Mouse (Mus musculus): ENCODE data around the gene Slc35b1. TPM values are rescaled to one million over a fixed set of nuclear protein-coding genes. Genes with fewer than 3 reads are reported as not detected.

The Slc35b1 gene
- total and polyA plus RNA-seq, 3 experiments = 47.0 to 125 (median 75.1) TPM

DNA sequence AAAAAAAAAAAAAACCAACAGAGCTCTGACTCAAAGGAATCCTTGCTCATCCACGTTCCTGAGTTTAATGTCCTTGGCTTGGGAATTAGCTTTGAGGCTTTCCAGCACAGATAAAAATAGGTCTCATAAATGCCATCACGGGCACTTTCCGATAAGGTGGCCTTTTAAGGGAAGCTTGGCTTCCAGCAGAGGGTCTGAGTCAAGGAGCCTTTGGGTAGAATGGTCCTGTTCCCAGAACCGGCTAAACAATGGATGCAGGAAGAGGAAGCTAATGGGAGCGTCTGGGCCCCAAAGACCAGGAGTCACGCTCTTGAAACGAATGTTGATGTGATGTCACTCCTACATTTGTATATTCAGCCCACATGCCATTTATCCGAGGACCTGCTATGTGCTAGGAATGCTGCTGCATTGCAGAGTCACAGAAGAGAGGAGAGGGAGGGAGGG lies 18.2 kb downstream of the Slc35b1 start:
- Histone ChIP-seq H3K9me3 (replicated peaks; ENCODE audit: low read length) (no peaks in the 10 kb centered on the region), H3K4me3 (replicated peaks in 1 of 3; ENCODE audit: low read depth in 2 of 3, low read length in 2 of 3, poor library complexity in 1 of 3) (no peak overlapping the region), H3K9ac (ENCODE audit: insufficient read depth, low read depth) (no peak overlapping the region), H3K36me3 (replicated peaks in 1 of 2; ENCODE audit: control insufficient read depth in 1 of 2, insufficient read depth in 1 of 2, low read length in 1 of 2) (no peaks in the 10 kb centered on the region), H3K27me3 (replicated peaks) (peaks cover 46% of the 10 kb centered on the region), H3K79me2 (replicated peaks; ENCODE audit: control insufficient read depth, extremely low read depth, insufficient read depth, poor library complexity, severe bottlenecking) (no peaks in the 10 kb centered on the region), H3K27ac (ENCODE audit: insufficient read depth, low read depth) (no peak overlapping the region), H3K4me2 (ENCODE audit: insufficient read depth, low read depth, poor library complexity, severe bottlenecking) (no peak overlapping the region), H3K4me1 (ENCODE audit: control insufficient read depth in 1 of 2, insufficient read depth in 2 of 2) (peaks cover 6 to 8% of the 10 kb centered on the region in 2 experiments)
- dilution Hi-C loops (cut with MboI; ENCODE audit: extremely low pct_ligation_motif_present, extremely low pct_unique_long_range_greater_than_20kb, low sequenced_read_pairs) (no loop called here), in situ Hi-C loops (cut with MboI; ENCODE audit: low pct_ligation_motif_present, low pct_unique_long_range_greater_than_20kb, low sequenced_read_pairs) (no loop called here)
- no peak for DNase-seq (ENCODE audit: extremely low read depth)
- no peak for TF ChIP-seq JUND (conservative IDR thresholded peaks at IDR 0.05; ENCODE audit: low read depth, low read length)
- TF ChIP-seq ZNF384 (IDR thresholded peaks at IDR 0.05; ENCODE audit: low read depth, low read length) = peak; percentile 34; the same call in 1 of the 2 replicates
- TF ChIP-seq SMC3 (IDR thresholded peaks at IDR 0.05; ENCODE audit: low read depth, low read length) = no peak
- no peak for TF ChIP-seq E2F4 (IDR thresholded peaks at IDR 0.05; ENCODE audit: insufficient replicate concordance, low read depth, low read length)

DNA sequence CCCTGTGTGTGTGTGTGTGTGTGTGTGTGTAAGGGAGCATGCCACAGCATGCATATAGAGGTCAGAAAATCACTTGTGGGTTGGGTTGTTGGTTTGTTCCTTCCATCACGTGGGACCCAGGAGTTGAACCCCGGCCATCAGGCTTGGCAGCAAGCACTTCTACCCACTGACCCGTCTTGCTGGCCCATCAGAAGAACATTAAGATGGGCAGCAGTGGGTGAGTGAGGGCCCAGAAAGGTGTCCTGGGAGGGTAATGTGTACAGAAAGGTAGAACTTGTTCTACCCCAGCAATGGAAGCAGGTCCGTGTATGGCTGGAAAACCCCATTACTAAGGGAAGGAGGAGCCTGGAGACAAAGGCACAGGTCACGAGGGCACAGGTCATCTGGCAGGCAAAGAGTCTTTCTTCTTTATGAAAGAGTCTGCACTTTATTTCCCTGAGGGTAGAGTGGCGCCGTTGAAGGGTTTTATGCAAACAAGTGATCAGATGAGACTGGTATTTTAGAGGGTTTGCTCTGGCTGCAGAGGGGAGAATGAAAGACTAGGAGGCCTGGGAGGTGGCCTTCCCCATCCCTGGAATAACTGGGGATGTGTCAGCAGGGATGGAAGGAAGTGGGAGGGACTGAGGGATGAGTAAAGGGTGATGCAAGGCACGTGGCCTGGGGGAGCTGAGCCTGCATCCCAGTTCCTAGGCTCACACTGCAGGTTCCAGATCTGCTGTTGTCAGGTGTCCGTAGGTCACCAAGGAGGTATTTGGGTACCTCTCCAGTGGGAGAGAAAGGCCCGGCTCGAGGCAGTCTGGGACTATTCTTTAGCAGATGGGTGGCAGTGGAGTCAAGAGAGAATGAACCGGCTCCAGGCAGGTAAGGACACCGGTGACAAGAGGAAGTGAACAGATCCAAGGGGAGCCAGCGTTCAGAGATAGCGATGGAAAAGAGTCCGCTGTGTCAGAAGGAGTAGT lies 19.2 kb downstream of the Slc35b1 start:
- peak; percentile 20; the same call in 1 of the 2 replicates for TF ChIP-seq USF1 (IDR thresholded peaks at IDR 0.05; ENCODE audit: low read depth, low read length)
- TF ChIP-seq SIN3A (IDR thresholded peaks at IDR 0.05; ENCODE audit: low read length) = no peak
- no peak overlapping the region for H3K4me3 ChIP-seq (replicated peaks in 1 of 3; ENCODE audit: low read depth in 2 of 3, low read length in 2 of 3, poor library complexity in 1 of 3)

DNA sequence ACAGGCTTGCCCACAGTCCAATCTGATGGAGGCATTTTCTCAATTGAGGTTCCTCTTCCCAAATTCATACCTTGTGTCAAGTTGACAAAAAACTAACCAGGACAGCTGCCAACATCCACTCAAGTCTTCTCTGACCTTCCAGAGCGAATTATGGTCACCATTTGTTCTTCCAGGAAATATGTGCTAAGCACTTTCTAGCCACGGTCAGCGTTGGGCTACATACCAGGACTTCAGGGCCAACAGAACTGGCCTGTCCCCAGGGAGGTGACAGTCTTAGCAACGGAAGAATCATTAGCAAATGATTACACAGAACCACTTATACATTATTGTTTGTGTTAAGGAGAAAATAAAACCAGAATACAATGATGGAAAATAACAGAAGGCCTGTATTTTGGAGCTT lies 21.3 kb downstream of the Slc35b1 start:
- H3K4me3 ChIP-seq (replicated peaks in 1 of 3; ENCODE audit: low read depth in 2 of 3, low read length in 2 of 3, poor library complexity in 1 of 3) = no peak overlapping the region
- peaks cover 8% of the 10 kb centered on the region in 2 experiments for H3K4me1 ChIP-seq (ENCODE audit: control insufficient read depth in 1 of 2, insufficient read depth in 2 of 2)
- no peaks in the 10 kb centered on the region for H3K36me3 ChIP-seq (replicated peaks in 1 of 2; ENCODE audit: control insufficient read depth in 1 of 2, insufficient read depth in 1 of 2, low read length in 1 of 2)
- no peak overlapping the region for H3K27ac ChIP-seq (ENCODE audit: insufficient read depth, low read depth)
- peaks cover 41% of the 10 kb centered on the region for H3K27me3 ChIP-seq (replicated peaks)
- H3K79me2 ChIP-seq (replicated peaks; ENCODE audit: control insufficient read depth, extremely low read depth, insufficient read depth, poor library complexity, severe bottlenecking) = no peaks in the 10 kb centered on the region
- TF ChIP-seq CHD2 (IDR thresholded peaks at IDR 0.05; ENCODE audit: low read length) = no peak
- no peak for TF ChIP-seq JUND (conservative IDR thresholded peaks at IDR 0.05; ENCODE audit: low read depth, low read length)
- TF ChIP-seq ZNF384 (IDR thresholded peaks at IDR 0.05; ENCODE audit: low read depth, low read length) = no peak
- no peak for TF ChIP-seq HCFC1 (IDR thresholded peaks at IDR 0.05; ENCODE audit: low read depth, low read length)
- no peak for TF ChIP-seq KAT2A (IDR thresholded peaks at IDR 0.05; ENCODE audit: insufficient replicate concordance, low read length)
- no peak for TF ChIP-seq ZKSCAN1 (IDR thresholded peaks at IDR 0.05; ENCODE audit: borderline replicate concordance, low read depth, low read length)
- TF ChIP-seq TBP (conservative IDR thresholded peaks at IDR 0.05; ENCODE audit: low read depth, low read length) = no peak
- dilution Hi-C loops (cut with MboI; ENCODE audit: extremely low pct_ligation_motif_present, extremely low pct_unique_long_range_greater_than_20kb, low sequenced_read_pairs) = no loop called here
- DNase-seq (ENCODE audit: extremely low read depth) = no peak
- no peak overlapping the region for H3K4me2 ChIP-seq (ENCODE audit: insufficient read depth, low read depth, poor library complexity, severe bottlenecking)
- no peak overlapping the region for H3K9ac ChIP-seq (ENCODE audit: insufficient read depth, low read depth)
- H3K9me3 ChIP-seq (replicated peaks; ENCODE audit: low read length) = no peaks in the 10 kb centered on the region
- in situ Hi-C loops (cut with MboI; ENCODE audit: low pct_ligation_motif_present, low pct_unique_long_range_greater_than_20kb, low sequenced_read_pairs) = no loop called here

More for the DNA sequence above, 19.2 kb downstream of the Slc35b1 start:
- Histone ChIP-seq H3K27ac (ENCODE audit: insufficient read depth, low read depth) (no peak overlapping the region), H3K4me1 (ENCODE audit: control insufficient read depth in 1 of 2, insufficient read depth in 2 of 2) (peaks cover 6 to 8% of the 10 kb centered on the region in 2 experiments), H3K9me3 (replicated peaks; ENCODE audit: low read length) (no peaks in the 10 kb centered on the region), H3K4me2 (ENCODE audit: insufficient read depth, low read depth, poor library complexity, severe bottlenecking) (no peak overlapping the region), H3K79me2 (replicated peaks; ENCODE audit: control insufficient read depth, extremely low read depth, insufficient read depth, poor library complexity, severe bottlenecking) (no peaks in the 10 kb centered on the region), H3K36me3 (replicated peaks in 1 of 2; ENCODE audit: control insufficient read depth in 1 of 2, insufficient read depth in 1 of 2, low read length in 1 of 2) (no peaks in the 10 kb centered on the region), H3K27me3 (replicated peaks) (peaks cover 49% of the 10 kb centered on the region), H3K9ac (ENCODE audit: insufficient read depth, low read depth) (no peak overlapping the region)
- peak; percentile 18 for DNase-seq (ENCODE audit: extremely low read depth)
- dilution Hi-C loops (cut with MboI; ENCODE audit: extremely low pct_ligation_motif_present, extremely low pct_unique_long_range_greater_than_20kb, low sequenced_read_pairs) = no loop called here
- in situ Hi-C loops (cut with MboI; ENCODE audit: low pct_ligation_motif_present, low pct_unique_long_range_greater_than_20kb, low sequenced_read_pairs) = no loop called here

Measured in CH12.LX (cell line).